Mouse (Mus musculus): ENCODE results near the gene Ppl.

GRCm38 (mm10) chr16:5113582-5113981, 18.6 kb downstream of the Ppl start:
- TF ChIP-seq CTCF (IDR thresholded peaks at IDR 0.05; ENCODE audit: control insufficient read depth, insufficient read depth, insufficient read length) = no peak
- TF ChIP-seq CEBPB (IDR thresholded peaks at IDR 0.05; ENCODE audit: low read depth) = no peak

All from C2C12 (cell line).